Mouse (Mus musculus): ENCODE data around the gene Zdhhc5. TPM values are rescaled to one million over a fixed set of nuclear protein-coding genes. Genes with fewer than 3 reads are reported as not detected.

Gene Zdhhc5
- total RNA-seq, 1 experiment = 39.0 TPM

DNA sequence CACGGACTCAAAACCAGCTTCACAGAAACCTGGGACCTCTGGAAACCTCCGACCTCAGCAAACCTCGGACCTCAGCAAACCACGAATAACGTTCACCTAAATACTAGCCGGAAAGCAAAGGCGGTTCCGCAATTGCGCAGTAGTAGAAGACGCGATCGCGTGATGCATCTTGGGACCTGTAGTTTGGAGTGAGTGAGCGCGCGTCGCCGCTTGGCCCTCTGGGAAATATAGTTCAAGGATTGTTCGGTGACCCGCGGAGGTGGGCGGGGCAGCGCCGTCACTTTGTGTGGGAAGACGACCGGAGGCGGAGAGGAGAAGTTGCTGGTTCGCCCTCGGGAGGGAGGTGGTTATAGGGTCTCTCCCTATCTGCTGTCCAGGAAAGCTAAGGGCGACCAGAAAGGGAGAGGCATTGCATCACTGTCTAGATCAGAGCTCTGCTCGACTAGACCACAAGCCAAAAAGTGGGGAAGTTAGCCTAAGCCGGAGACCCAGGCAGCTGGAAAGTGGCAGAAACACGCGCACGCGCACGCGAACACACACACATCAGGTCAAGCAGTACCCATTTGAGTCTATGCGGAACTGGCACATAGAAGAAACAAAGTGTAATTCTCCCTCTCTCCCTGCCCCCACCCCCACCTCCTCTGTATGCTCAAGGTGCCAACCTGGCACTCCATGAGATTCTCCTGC, 12.3 kb upstream of the Zdhhc5 start, which contains the start of gene Clp1:
TSS of gene Clp1 (minus strand) at position 179 of the 687 bp plus-strand sequence.
- Histone ChIP-seq H3K9ac (ENCODE audit: insufficient read depth, low read depth, low read length, poor library complexity, severe bottlenecking) (peak within 1 kb of the TSS; percentile 68), H3K4me1 (ENCODE audit: control insufficient read depth in 2 of 2, insufficient read depth in 2 of 2, low read length in 2 of 2, poor library complexity in 1 of 2) (peaks cover 3 to 4% of the 10 kb centered on the region in 2 experiments; a peak in 2 of 4 replicates), H3K4me3 (ENCODE audit: insufficient read depth in 1 of 2, low read depth in 1 of 2, low read length in 2 of 2, poor library complexity in 1 of 2, severe bottlenecking in 1 of 2) (peak within 1 kb of the TSS; percentile 72 to 87), H3K9me3 (ENCODE audit: control insufficient read depth, insufficient read depth, low read depth, low read length) (no peaks in the 10 kb centered on the region), H3K36me3 (ENCODE audit: control insufficient read depth, insufficient read depth, low read length, poor library complexity, severe bottlenecking) (peaks cover 13% of the 10 kb centered on the region), H3K27ac (ENCODE audit: insufficient read depth, low read depth, low read length, poor library complexity, severe bottlenecking) (no peak within 1 kb of the TSS)
- peak; percentile 98 for TF ChIP-seq HCFC1 (IDR thresholded peaks at IDR 0.05; ENCODE audit: borderline replicate concordance, insufficient read depth, low read length)
- no peak for TF ChIP-seq CHD2 (IDR thresholded peaks at IDR 0.05; ENCODE audit: low read depth, low read length)
- peak; percentile 65; the same call in 1 of the 2 replicates for TF ChIP-seq MAFK (IDR thresholded peaks at IDR 0.05; ENCODE audit: insufficient read depth, low read depth, low read length)
- in situ Hi-C loops (cut with MboI; ENCODE audit: low sequenced_read_pairs in 2 of 2, unreplicated experiment in 2 of 2) = no loop called here
- DNase-seq (ENCODE audit: low read depth, low spot score) = peak; percentile 99

- no peak for DNase-seq (ENCODE audit: low read depth, low spot score)
- Histone ChIP-seq H3K9ac (ENCODE audit: insufficient read depth, low read depth, low read length, poor library complexity, severe bottlenecking) (peak overlapping the region; percentile 68), H3K27ac (ENCODE audit: insufficient read depth, low read depth, low read length, poor library complexity, severe bottlenecking) (no peak overlapping the region), H3K9me3 (ENCODE audit: control insufficient read depth, insufficient read depth, low read depth, low read length) (no peaks in the 10 kb centered on the region), H3K4me3 (ENCODE audit: insufficient read depth in 1 of 2, low read depth in 1 of 2, low read length in 2 of 2, poor library complexity in 1 of 2, severe bottlenecking in 1 of 2) (peak overlapping the region; percentile 72 to 87), H3K4me1 (ENCODE audit: control insufficient read depth in 2 of 2, insufficient read depth in 2 of 2, low read length in 2 of 2, poor library complexity in 1 of 2) (peaks cover 3 to 4% of the 10 kb centered on the region in 2 experiments; a peak in 2 of 4 replicates), H3K36me3 (ENCODE audit: control insufficient read depth, insufficient read depth, low read length, poor library complexity, severe bottlenecking) (peaks cover 13% of the 10 kb centered on the region)
- in situ Hi-C loops (cut with MboI; ENCODE audit: low sequenced_read_pairs in 2 of 2, unreplicated experiment in 2 of 2) = no loop called here
- TF ChIP-seq ZC3H11A (IDR thresholded peaks at IDR 0.05; ENCODE audit: borderline replicate concordance, low read depth, low read length) (no peak), HCFC1 (IDR thresholded peaks at IDR 0.05; ENCODE audit: borderline replicate concordance, insufficient read depth, low read length) (no peak), ZNF384 (IDR thresholded peaks at IDR 0.05; ENCODE audit: low read depth, low read length) (no peak), CHD2 (IDR thresholded peaks at IDR 0.05; ENCODE audit: low read depth, low read length) (no peak)
These were observed 11.7 kb upstream of the Zdhhc5 start for GRCm38 (mm10) chr2:84726716-84727115.

- peak overlapping the region in 1 of 2 experiments; percentile 87; a peak in 3 of 4 replicates for H3K4me3 ChIP-seq (ENCODE audit: insufficient read depth in 1 of 2, low read depth in 1 of 2, low read length in 2 of 2, poor library complexity in 1 of 2, severe bottlenecking in 1 of 2)
- no peak for DNase-seq (ENCODE audit: low read depth, low spot score)
- H3K9me3 ChIP-seq (ENCODE audit: control insufficient read depth, insufficient read depth, low read depth, low read length) = no peaks in the 10 kb centered on the region
- H3K4me1 ChIP-seq (ENCODE audit: control insufficient read depth in 2 of 2, insufficient read depth in 2 of 2, low read length in 2 of 2, poor library complexity in 1 of 2) = peaks cover 3 to 4% of the 10 kb centered on the region in 2 experiments; a peak in 2 of 4 replicates
- TF ChIP-seq ZC3H11A (IDR thresholded peaks at IDR 0.05; ENCODE audit: borderline replicate concordance, low read depth, low read length) (no peak), MAFK (IDR thresholded peaks at IDR 0.05; ENCODE audit: insufficient read depth, low read depth, low read length) (no peak)
- H3K27ac ChIP-seq (ENCODE audit: insufficient read depth, low read depth, low read length, poor library complexity, severe bottlenecking) = no peak overlapping the region
- peaks cover 13% of the 10 kb centered on the region for H3K36me3 ChIP-seq (ENCODE audit: control insufficient read depth, insufficient read depth, low read length, poor library complexity, severe bottlenecking)
- in situ Hi-C loops (cut with MboI; ENCODE audit: low sequenced_read_pairs in 2 of 2, unreplicated experiment in 2 of 2) = no loop called here
- peak overlapping the region; percentile 16; the same call in 1 of the 2 replicates for H3K9ac ChIP-seq (ENCODE audit: insufficient read depth, low read depth, low read length, poor library complexity, severe bottlenecking)
These were observed 10.8 kb upstream of the Zdhhc5 start for GRCm38 (mm10) chr2:84725770-84726169.

DNA sequence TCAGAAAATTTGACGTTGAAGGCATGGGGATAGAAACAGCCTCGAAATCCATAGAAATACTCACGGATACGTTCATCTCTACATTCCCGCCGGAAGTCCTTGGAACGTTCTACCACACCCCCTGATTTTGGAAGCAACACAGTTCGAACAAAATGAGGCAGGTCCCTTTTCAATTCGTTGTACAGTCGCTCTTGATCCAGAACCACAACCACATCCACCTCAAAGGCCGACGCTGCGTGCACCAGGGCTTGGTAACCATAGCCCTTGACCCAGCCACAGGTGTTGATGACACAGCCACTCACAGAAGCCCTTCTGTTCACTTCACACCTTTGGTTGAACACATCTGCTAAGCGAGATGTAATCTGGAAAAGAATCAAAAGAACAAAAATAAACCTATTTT, 8.9 kb upstream of the Zdhhc5 start:
- in situ Hi-C loops (cut with MboI; ENCODE audit: low sequenced_read_pairs in 2 of 2, unreplicated experiment in 2 of 2) = no loop called here
- H3K4me3 ChIP-seq (ENCODE audit: insufficient read depth in 1 of 2, low read depth in 1 of 2, low read length in 2 of 2, poor library complexity in 1 of 2, severe bottlenecking in 1 of 2) = no peak overlapping the region
- no peak overlapping the region for H3K9ac ChIP-seq (ENCODE audit: insufficient read depth, low read depth, low read length, poor library complexity, severe bottlenecking)
- peaks cover 13% of the 10 kb centered on the region for H3K36me3 ChIP-seq (ENCODE audit: control insufficient read depth, insufficient read depth, low read length, poor library complexity, severe bottlenecking)
- no peak for DNase-seq (ENCODE audit: low read depth, low spot score)
- peaks cover 3 to 4% of the 10 kb centered on the region in 2 experiments; a peak in 2 of 4 replicates for H3K4me1 ChIP-seq (ENCODE audit: control insufficient read depth in 2 of 2, insufficient read depth in 2 of 2, low read length in 2 of 2, poor library complexity in 1 of 2)
- no peak overlapping the region for H3K27ac ChIP-seq (ENCODE audit: insufficient read depth, low read depth, low read length, poor library complexity, severe bottlenecking)
- H3K9me3 ChIP-seq (ENCODE audit: control insufficient read depth, insufficient read depth, low read depth, low read length) = no peaks in the 10 kb centered on the region
- no peak for TF ChIP-seq MAFK (IDR thresholded peaks at IDR 0.05; ENCODE audit: insufficient read depth, low read depth, low read length)
- TF ChIP-seq ZNF384 (IDR thresholded peaks at IDR 0.05; ENCODE audit: low read depth, low read length) = no peak

- Histone ChIP-seq H3K9ac (ENCODE audit: insufficient read depth, low read depth, low read length, poor library complexity, severe bottlenecking) (no peak overlapping the region), H3K9me3 (ENCODE audit: control insufficient read depth, insufficient read depth, low read depth, low read length) (no peaks in the 10 kb centered on the region), H3K4me1 (ENCODE audit: control insufficient read depth in 2 of 2, insufficient read depth in 2 of 2, low read length in 2 of 2, poor library complexity in 1 of 2) (peaks cover 0 to 4% of the 10 kb centered on the region in 2 experiments; a peak in 1 of 4 replicates), H3K27ac (ENCODE audit: insufficient read depth, low read depth, low read length, poor library complexity, severe bottlenecking) (no peak overlapping the region), H3K36me3 (ENCODE audit: control insufficient read depth, insufficient read depth, low read length, poor library complexity, severe bottlenecking) (peaks cover 13% of the 10 kb centered on the region), H3K4me3 (ENCODE audit: insufficient read depth in 1 of 2, low read depth in 1 of 2, low read length in 2 of 2, poor library complexity in 1 of 2, severe bottlenecking in 1 of 2) (no peak overlapping the region)
- no peak for TF ChIP-seq ZC3H11A (IDR thresholded peaks at IDR 0.05; ENCODE audit: borderline replicate concordance, low read depth, low read length)
- TF ChIP-seq CHD2 (IDR thresholded peaks at IDR 0.05; ENCODE audit: low read depth, low read length) = no peak
- TF ChIP-seq MAFK (IDR thresholded peaks at IDR 0.05; ENCODE audit: insufficient read depth, low read depth, low read length) = no peak
- no peak for TF ChIP-seq HCFC1 (IDR thresholded peaks at IDR 0.05; ENCODE audit: borderline replicate concordance, insufficient read depth, low read length)
- TF ChIP-seq ZNF384 (IDR thresholded peaks at IDR 0.05; ENCODE audit: low read depth, low read length) = no peak
- in situ Hi-C loops (cut with MboI; ENCODE audit: low sequenced_read_pairs in 2 of 2, unreplicated experiment in 2 of 2) = no loop called here
- no peak for DNase-seq (ENCODE audit: low read depth, low spot score)
These were observed 6.2 kb upstream of the Zdhhc5 start for GRCm38 (mm10) chr2:84721182-84721581.
